Mouse (Mus musculus): ENCODE data around the gene Tet1.
"Not testable (repeated sequence)": the region's sequence is repeated elsewhere in the genome, so short reads cannot be mapped to it uniquely, and the experiment has no call there.

- TF ChIP-seq CTCF (IDR thresholded peaks at IDR 0.05; ENCODE audit: low read depth); EP300 (optimal IDR thresholded peaks at IDR 0.05): not testable (repeated sequence)
Measured at GRCm38 (mm10) chr10:62781776-62782175, 127.0 kb downstream of the Tet1 start.
